Mouse (Mus musculus) forebrain, embryonic 10.5 days (tissue): ENCODE results near the gene H2-T23. TPM values are rescaled to one million over a fixed set of nuclear protein-coding genes. Genes with fewer than 3 reads are reported as not detected.
A peak's percentile ranks its signal among the peaks of the same experiment; 100 is the strongest.
"Not testable (repeated sequence)": the region's sequence is repeated elsewhere in the genome, so short reads cannot be mapped to it uniquely, and the experiment has no call there.

ENCODE experiments used
- DNase-seq: peaks from one replicate; pipeline ENCODE4 v3.0.0-alpha.2; 2017; ENCODE audit warnings: low spot score; ENCODE audit errors: extremely low spot score
- H3K27ac ChIP-seq: fragments of 300-500 bp; sonication (generic); 2 replicates; pipeline ENCODE4 v1.5.1; 2016; ENCODE audit warnings: mild to moderate bottlenecking
- H3K27me3 ChIP-seq: fragments of 300-500 bp; sonication (generic); 2 replicates; pipeline ENCODE4 v1.6.1; 2016; ENCODE audit warnings: mild to moderate bottlenecking; ENCODE audit not compliant: poor library complexity, severe bottlenecking
- H3K36me3 ChIP-seq: fragments of 300-500 bp; sonication (generic); replicated peaks from 2 replicates; pipeline ENCODE4 v1.6.1; 2016; ENCODE audit warnings: mild to moderate bottlenecking, moderate library complexity
- H3K4me1 ChIP-seq: fragments of 300-500 bp; sonication (generic); 2 replicates; pipeline ENCODE4 v1.6.1; 2016
- H3K4me3 ChIP-seq: fragments of 300-500 bp; sonication (generic); 2 replicates; pipeline ENCODE4 v1.5.1; 2016; ENCODE audit warnings: mild to moderate bottlenecking, moderate library complexity
- H3K9me3 ChIP-seq: fragments of 300-500 bp; sonication (generic); 2 replicates; pipeline ENCODE4 v1.6.1; 2016; ENCODE audit warnings: mild to moderate bottlenecking, moderate library complexity
- WGBS: fragments of 180-500 bp; shearing (Covaris S2); methylation state at CpG from one replicate; pipeline ENCODE4 v1.1.7; 2016; 5-methylcytosine and 5-hydroxymethylcytosine counted together
- polyA plus RNA-seq: library from polyadenylated mRNA; unstranded; fragments of >200 nt; fragmentation: Nextera tagmentation; extraction: Ambion mirVana; gene quantifications from 2 replicates; pipeline ENCODE4 v1.2.1, GENCODE M21; 2016

The H2-T23 gene
- polyA plus RNA-seq, 1 experiment from 2014 or later: 3.3 TPM

DNA sequence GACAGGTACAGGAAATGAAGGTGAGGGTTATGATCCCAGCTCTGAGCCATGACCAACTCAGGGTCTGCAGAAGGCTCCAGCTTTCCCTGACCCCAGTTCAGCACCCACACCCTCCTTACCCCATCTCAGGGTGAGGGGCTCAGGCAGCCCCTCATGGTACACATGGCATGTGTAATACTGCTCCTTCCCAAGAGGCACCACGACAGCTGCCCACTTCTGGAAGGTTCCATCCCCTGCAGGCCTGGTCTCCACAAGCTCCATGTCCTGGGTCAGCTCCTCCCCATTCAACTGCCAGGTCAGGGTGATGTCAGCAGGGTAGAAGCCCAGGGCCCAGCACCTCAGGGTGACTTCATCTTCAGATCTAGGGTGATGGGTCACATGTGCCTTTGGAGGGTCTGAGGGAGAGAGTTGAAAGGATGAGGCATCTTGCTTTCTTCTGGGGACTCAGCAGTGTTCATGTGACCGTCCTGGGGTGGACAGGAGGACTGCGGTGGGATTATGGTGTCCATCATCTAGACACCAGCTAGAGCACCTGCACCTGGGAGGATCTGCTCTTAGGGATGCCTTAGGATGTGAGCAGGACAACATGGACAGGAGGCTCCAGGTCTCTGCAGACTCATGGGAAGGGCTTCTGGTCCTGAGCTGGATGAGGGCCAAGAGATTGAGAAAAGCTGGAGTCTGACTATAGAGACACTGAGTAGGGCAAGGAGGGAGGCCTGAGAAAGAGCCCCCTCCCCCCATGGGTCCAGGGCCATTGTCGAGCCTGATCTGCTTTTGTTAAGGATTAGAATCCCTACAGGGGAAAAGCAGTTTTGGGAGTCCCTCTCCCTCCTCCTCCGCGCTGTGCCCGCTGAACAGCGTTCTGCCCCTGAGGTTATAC is 1.7 kb downstream of the H2-T23 start:
- 37% methylated on average over 8 of the region's 8 CpGs for WGBS
- not testable (repeated sequence) for H3K36me3 ChIP-seq

DNA sequence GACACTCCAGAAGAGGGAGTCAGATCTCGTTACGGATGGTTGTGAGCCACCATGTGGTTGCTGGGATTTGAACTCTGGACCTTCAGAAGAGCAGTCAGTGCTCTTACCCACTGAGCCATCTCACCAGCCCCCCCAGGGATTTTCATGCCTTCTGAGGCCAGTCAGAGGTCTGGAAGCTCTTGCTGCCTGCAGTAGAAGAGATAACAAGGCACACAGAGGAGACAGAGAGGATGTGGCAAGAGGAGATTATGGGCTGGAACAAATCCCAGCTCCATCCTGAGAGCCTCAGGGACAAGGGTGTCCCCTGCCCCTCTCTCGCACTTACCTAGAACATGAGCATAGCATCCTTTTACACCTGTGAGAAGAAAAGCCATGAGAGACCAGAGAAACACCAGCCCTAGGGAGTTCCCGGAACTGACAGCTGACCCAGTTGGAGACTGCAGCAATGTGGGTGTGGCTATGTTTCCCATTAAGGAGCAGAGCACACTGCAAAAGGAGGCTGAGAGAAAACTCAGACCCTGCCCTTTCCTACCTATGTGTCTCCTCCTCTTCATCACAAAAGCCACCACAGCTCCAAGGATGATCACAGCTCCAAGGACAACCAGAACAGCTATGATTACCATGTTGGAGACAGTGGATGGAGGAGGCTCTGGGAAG is 2.5 kb downstream of the H2-T23 start:
- peaks cover 16% of the 10 kb centered on the region for H3K4me1 ChIP-seq
- H3K27ac ChIP-seq, H3K36me3 ChIP-seq, H3K9me3 ChIP-seq, H3K4me3 ChIP-seq, DNase-seq: not testable (repeated sequence)
- WGBS: 81% methylated on average over 4 of the region's 4 CpGs
- peaks cover 25% of the 10 kb centered on the region for H3K27me3 ChIP-seq

More for the DNA sequence above, 1.7 kb downstream of the H2-T23 start:
- H3K27ac ChIP-seq, H3K9me3 ChIP-seq: not testable (repeated sequence)
- Histone ChIP-seq H3K4me1 (peaks cover 16% of the 10 kb centered on the region), H3K27me3 (peaks cover 25% of the 10 kb centered on the region), H3K4me3 (peak overlapping the region; percentile 58)
- DNase-seq: peak; percentile 17

DNA sequence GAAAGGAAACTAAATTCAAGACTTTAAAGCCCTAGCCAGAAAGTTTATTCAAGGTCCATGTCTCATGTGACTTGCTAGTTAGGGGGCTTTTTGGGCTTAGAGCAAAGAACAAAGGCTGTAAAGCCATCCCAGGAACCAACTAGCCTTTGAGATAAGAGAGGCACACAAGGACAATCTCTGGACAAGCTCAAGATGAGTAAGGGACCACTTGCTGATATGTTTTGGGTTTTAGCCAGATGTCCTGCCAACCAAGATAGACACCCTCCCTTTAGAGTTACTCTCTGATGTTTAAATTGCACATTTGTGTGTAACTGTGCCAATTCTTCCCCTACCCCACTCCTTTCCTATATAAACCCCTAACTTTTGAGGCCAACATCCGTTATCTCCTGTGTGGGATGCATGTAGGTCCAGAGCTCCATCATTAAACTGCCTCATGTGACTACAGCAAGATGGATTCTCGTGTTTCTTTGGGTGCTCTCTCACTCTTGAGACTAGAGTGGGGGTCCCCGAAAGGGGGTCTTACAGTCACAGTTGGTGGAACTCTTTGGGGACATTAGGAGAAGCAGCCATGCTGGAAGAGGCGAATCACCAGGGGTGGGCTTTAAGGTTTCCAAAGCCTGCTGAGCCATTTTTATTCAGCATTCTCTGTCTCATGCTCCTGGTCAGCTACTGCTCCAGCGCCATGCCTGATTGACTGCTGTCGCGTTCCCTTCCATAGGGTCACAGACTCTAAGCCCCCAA is 3.6 kb downstream of the H2-T23 start:
- 86% methylated on average over 7 of the region's 7 CpGs for WGBS
- no peak for DNase-seq
- Histone ChIP-seq H3K4me1 (peaks cover 19% of the 10 kb centered on the region), H3K9me3 (no peaks in the 10 kb centered on the region), H3K4me3 (no peak overlapping the region), H3K27me3 (peaks cover 25% of the 10 kb centered on the region), H3K36me3 (no peaks in the 10 kb centered on the region), H3K27ac (no peak overlapping the region)

DNA sequence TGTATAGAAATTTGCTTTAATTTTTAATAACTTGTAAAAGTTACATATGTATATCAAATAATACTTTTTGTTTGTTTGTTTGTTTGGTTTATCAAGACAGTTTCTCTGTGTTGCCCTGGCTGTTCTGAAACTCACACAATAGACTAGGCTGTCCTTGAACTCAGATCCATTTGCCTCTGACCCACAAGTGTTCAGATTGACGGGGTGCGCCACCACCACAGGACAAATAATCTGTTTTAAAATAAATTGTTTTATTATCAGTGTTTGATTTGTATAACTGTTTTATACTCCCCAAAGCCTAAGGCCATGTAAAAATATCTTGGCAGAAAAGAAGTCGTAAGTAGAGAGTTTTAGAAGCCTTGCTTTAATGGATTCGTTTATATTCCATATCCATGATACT is 5.0 kb downstream of the H2-T23 start:
- Histone ChIP-seq H3K27me3 (peaks cover 24% of the 10 kb centered on the region), H3K9me3 (no peaks in the 10 kb centered on the region), H3K4me1 (peaks cover 25% of the 10 kb centered on the region), H3K36me3 (no peaks in the 10 kb centered on the region), H3K4me3 (no peak overlapping the region), H3K27ac (no peak overlapping the region)
- DNase-seq: no peak
- 95% methylated on average over 4 of the region's 4 CpGs for WGBS

DNA sequence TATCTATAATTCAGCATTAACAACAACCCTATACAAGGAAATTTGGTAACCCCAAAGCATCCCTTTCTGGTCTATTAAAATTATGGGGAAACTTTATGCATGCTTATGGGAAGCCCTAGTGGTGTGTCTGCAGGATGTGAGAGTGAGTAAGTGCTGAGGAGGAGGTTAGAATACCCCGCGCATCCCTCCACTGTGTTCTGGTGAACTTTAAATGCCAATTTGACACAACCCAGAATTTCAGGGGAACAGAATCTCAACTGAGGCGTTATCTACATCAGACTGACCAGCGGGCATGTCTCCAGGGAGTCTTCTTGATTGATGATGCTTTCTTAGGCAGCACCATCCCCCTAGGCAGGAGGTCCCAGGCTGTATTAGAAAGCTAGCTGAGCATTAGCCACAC is 6.8 kb downstream of the H2-T23 start:
- 87% methylated on average over 4 of the region's 4 CpGs for WGBS
- DNase-seq: no peak
- Histone ChIP-seq H3K4me1 (peaks cover 12% of the 10 kb centered on the region; the same call in 1 of the 2 replicates), H3K9me3 (no peaks in the 10 kb centered on the region), H3K36me3 (no peaks in the 10 kb centered on the region), H3K4me3 (no peak overlapping the region), H3K27me3 (peaks cover 8% of the 10 kb centered on the region), H3K27ac (no peak overlapping the region)

DNA sequence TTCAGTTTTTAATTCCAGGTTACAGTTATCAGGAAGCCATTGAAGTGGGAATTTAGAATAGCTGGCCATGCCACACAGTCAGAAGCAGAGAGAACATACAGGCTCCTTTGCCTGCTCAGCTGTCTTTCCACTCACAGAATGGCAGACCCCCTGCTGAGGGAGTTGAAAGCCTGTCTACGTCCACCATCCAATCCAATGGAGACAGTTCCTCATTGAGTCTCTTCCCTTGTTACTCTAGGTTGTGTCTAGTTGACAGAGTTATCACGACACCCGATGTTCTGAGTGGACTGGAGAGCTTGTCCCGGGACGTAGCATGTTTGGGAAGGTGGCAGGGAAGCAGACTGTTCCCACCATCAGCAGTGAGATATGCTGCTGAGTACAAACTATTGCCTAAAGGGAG is 7.5 kb downstream of the H2-T23 start:
- Histone ChIP-seq H3K27ac (no peak overlapping the region), H3K4me1 (peaks cover 19% of the 10 kb centered on the region), H3K27me3 (0 out of 2 replicates have a peak, but pooled peaks cover 1% of the 10 kb centered on the region), H3K36me3 (no peaks in the 10 kb centered on the region), H3K4me3 (no peak overlapping the region), H3K9me3 (no peaks in the 10 kb centered on the region)
- 74% methylated on average over 5 of the region's 5 CpGs for WGBS
- no peak for DNase-seq

DNA sequence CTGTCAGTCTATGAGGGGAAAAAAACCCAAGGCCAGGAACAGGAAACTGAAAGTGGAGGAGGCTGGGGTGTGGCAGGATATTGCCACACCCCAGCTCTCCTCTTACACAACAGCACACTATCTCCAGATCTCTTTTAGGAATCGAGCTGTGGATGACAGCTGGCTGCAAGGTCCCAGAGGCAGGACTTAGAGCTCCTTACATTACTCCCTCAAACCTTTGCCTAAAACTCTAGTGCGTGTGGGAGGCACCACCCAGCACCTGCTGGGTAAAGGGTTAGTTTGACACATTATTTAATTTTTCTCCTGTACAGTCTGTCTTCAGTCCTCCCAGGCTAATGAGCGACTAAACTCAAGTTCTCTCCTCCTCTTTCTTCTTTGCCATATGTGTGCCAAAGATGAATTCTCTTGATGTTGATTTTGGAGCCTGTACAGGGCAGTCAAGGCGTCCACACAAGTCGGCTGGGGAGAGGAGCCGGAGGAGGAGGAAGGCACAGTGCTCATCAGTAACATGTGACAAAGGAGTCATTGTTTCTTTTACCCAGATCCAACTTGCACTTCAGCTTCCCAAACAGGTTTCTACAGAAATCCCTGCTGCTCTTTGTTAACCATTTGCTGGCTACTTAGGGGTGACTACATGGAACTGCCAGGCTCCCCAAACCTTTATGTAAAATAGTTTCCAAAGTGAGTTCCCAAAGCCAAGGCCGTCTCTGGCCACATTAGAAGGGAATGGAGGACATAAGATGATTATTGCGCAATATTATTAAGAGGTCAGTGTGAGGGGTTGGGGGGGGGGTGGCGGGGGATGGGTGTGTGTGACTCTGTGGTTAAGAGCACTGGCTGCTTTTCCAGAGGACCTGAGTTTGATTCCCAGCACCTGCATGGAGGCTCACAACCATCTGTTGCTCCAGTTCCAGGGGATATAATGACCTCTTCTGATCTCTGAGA is 8.7 kb downstream of the H2-T23 start:
- H3K4me3 ChIP-seq: no peak overlapping the region
- no peaks in the 10 kb centered on the region for H3K27me3 ChIP-seq
- H3K27ac ChIP-seq: no peak overlapping the region
- H3K9me3 ChIP-seq: no peaks in the 10 kb centered on the region
- H3K4me1 ChIP-seq: peaks cover 20% of the 10 kb centered on the region
- no peak for DNase-seq
- 72% methylated on average over 9 of the region's 9 CpGs for WGBS
- H3K36me3 ChIP-seq: no peaks in the 10 kb centered on the region

DNA sequence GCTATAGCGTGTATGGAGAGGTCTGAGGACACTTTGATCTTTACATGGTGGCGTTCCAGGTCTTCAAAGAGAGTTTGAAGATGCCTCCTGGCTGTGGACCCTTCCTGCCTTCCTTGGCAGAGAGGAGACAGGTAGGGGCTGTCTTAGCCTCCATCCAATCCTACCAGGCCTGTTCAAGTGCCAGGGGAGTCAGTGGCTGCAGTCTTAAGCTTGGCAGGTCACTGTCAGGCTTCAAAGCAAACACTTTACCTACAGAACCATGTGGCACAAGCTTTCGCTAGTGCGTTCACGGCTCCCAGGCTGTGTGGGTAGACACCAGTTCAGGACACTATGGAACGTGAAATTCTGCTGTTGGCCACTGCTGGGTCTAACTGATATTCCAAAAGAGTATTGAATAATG is 9.7 kb downstream of the H2-T23 start:
- 95% methylated on average over 6 of the region's 6 CpGs for WGBS
- Histone ChIP-seq H3K27me3 (no peaks in the 10 kb centered on the region), H3K9me3 (no peaks in the 10 kb centered on the region), H3K27ac (no peak overlapping the region), H3K4me1 (peaks cover 20% of the 10 kb centered on the region), H3K36me3 (no peaks in the 10 kb centered on the region), H3K4me3 (no peak overlapping the region)
- no peak for DNase-seq

DNA sequence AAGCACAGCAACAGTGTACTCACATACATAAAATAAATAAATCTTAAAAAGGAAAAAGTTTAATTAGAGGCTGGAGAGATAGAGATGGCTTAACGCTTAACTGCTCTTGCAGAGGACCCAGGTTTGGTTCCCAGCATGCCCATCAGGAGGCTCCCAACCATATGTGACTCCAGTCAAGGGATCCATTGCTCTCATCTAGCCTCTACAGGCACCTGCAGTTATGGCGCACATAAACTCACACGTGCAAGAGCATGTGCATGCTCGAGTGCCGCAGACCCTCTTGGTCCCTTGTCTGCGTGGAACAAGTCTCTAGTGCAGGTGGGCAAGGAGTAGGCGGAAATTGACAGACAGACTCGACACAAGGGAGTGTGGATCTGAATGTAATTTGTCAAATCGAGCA is 10.6 kb downstream of the H2-T23 start:
- 90% methylated on average over 9 of the region's 9 CpGs for WGBS

DNA sequence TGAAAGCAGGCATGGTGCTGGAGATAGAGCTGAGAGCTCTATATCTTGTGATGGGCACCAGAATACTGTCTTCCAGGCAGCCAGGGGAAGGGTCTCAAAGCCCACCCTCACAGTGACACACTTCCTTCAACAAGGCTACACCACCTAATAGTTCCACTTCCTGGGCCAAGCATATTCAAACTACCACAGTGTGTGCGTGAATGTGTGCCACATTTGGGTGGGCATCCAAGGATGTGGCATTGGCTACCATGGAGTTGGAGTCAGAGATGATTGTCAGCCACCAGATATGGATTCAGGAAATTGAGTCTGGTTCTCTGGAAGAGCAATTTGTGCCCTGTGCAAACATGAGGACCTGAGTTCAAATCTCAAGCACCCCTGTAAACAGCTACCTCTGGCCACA is 11.3 kb downstream of the H2-T23 start:
- H3K4me3 ChIP-seq: no peak overlapping the region
- no peak overlapping the region for H3K27ac ChIP-seq
- DNase-seq: no peak
- no peaks in the 10 kb centered on the region for H3K27me3 ChIP-seq
- WGBS: 85% methylated on average over 1 of the region's 1 CpGs
- no peaks in the 10 kb centered on the region for H3K36me3 ChIP-seq
- no peaks in the 10 kb centered on the region for H3K9me3 ChIP-seq
- H3K4me1 ChIP-seq: peaks cover 20% of the 10 kb centered on the region

More for the DNA sequence above, 10.6 kb downstream of the H2-T23 start:
- H3K4me3 ChIP-seq: no peak overlapping the region
- H3K9me3 ChIP-seq: no peaks in the 10 kb centered on the region
- no peaks in the 10 kb centered on the region for H3K36me3 ChIP-seq
- H3K27me3 ChIP-seq: no peaks in the 10 kb centered on the region
- H3K27ac ChIP-seq: no peak overlapping the region
- no peak for DNase-seq
- peaks cover 20% of the 10 kb centered on the region for H3K4me1 ChIP-seq

DNA sequence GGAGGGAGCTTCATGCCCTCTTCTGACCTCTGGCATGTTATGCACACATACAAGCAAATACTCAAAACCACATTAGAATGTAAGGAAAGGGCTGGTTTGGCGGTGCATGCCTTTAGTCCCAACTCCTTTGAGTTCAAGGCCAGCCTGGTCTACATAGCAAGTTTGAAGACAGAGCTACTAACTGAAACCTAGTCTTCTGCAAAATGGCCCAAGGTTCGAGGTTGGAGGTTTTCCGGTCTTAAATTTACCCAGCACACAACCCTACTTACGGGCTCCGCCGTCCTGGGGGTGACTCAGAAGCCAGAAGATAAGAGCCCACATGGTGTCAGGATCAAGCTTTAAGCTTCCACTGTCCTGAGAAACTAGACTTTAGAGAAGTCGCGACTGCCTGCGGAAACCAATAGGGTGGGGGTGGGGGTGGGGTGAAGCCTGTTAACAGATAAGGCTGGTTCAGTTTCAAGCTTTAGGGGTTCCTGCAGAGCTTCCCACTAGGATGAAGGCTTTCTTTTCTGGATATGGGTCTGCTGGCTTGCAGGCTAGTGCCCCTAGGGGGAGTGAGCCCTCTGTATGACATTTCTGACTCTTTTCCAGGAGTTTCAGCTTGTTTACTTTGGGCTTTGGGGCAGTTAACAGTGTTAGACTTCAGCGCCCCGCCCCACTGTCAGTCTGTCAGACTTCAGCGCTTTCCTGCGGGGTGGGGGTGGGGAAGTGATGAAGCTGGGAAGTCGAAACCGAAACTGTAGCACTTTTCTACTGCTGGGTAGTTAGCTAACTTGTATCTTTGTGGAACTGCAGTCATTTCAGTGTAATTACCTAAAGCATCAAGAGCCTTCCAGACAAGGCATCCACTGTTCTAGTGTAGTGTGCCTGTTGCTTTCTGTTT is 12.2 kb downstream of the H2-T23 start, which contains the start of gene H2-T24:
TSS of gene H2-T24 (minus strand) at position 370 of the 883 bp plus-strand sequence.
- WGBS: 44% methylated on average over 15 of the region's 15 CpGs
- DNase-seq: peak; percentile 19
- Histone ChIP-seq H3K9me3 (no peaks in the 10 kb centered on the region), H3K4me1 (peaks cover 20% of the 10 kb centered on the region), H3K36me3 (peaks cover 6% of the 10 kb centered on the region), H3K27ac (0 out of 2 replicates have a peak within 1 kb of the TSS, but pooled peaks have one; percentile 36), H3K27me3 (no peaks in the 10 kb centered on the region), H3K4me3 (no peak within 1 kb of the TSS; the same call in 1 of the 2 replicates)
